Mouse (Mus musculus) layer of hippocampus, adult 18-20 months (tissue): ENCODE measurements at regions not wholly inside any gene's neighbourhood (a gene's known extent, or its start where the extent isn't known, plus 50 kb on each side); places are given as distances from the start of the nearest gene placed in this dataset.
"Not testable (repeated sequence)": the region's sequence is repeated elsewhere in the genome, so short reads cannot be mapped to it uniquely, and the experiment has no call there.

Experiments
- DNase-seq, 2 experiments: peaks; one replicate each; pipeline ENCODE4 v3.0.0; 2022; ENCODE audit warnings: low spot score in 2 of 2

- DNase-seq: not testable (repeated sequence)
These were observed 1149.5 kb upstream of the 2610301B20Rik start for GRCm38 (mm10) chr4:9724801-9725200.

DNA sequence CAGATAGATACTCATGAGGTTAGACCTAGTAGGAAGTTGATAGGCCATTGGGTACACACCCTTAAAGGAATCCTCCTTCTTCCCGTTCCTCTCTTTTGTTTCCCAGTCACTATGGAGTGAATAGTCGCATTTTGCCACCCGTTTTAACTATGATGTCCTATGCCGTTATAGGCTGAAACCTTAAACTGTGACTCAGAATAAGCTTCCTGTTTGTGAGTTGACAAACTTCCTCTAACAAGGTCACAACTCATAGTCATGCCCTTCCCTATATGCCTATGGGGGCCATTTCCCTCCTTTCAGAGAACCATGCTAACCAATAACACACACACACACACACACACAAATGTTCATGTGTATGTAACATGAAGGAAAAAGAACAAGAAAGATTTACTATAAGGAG lies 1136.6 kb upstream of the 2610301B20Rik start:
- DNase-seq: no peak

DNA sequence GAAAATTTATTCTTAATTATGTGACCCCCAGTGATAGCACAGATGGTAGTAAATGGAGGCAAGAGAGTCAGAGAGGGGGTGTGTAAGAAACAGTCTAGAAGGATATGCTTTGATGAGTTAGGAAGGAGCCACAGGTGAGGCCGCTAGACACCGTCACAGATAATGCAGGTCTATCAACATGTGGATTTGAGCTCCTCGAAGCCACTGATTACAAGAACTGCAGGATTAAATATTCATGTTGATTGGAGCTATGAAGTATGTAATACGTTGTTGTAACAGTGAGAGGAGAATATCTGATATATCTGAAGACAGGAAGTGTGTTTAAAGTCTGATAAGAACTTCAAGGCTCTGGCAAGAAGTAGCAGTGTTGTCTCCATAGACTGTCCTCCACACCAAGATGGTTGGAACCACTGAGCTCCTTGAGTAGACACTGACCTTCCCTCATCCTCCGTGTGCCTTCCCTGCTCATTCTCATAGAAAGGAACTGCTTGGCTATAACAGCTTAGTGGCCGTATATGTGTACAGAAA lies 1126.8 kb upstream of the 2610301B20Rik start:
- no peak for DNase-seq

- no peak for DNase-seq
These were observed 1126.2 kb upstream of the 2610301B20Rik start for GRCm38 (mm10) chr4:9748110-9748509.

DNA sequence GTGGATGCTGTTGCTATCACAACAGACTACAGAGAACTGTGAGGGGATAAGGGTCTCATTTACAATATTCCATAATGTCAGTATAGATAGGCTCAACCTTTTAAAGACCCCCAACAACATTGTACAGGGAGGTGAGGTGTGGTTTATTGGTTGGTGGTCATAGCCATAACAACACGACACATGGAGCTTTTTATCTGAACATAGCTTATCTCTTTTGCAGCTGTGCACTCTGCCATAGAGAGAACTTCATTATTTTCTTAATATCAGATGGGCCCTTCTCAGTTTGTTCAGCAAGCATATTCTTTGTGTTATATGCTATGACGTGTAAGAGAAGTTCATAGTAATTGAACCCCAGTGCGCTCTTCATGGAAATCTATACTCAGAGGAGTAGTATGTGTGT lies 1124.4 kb upstream of the 2610301B20Rik start:
- no peak for DNase-seq

DNA sequence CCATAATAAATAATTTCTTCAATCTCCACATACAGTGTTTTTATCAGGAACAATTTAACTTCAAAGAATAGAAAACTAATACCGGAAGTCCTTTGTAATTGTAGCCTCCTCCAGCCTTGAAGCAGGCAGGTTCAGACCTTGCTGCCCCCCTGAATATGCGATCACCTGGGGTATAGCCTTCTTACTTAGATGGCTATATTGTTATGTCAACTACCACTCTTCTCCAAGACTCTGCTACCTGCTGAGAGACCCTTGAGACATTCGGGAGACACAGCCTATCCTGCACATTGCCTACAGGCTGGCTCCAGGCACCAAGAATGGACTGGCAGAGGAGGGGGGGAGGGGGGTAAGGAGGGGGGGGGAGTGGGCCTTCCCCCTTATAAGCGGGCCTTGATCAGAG lies 1123.9 kb upstream of the 2610301B20Rik start:
- no peak for DNase-seq

- DNase-seq: no peak
These were observed 1111.0 kb upstream of the 2610301B20Rik start for GRCm38 (mm10) chr4:9763321-9763720.

DNA sequence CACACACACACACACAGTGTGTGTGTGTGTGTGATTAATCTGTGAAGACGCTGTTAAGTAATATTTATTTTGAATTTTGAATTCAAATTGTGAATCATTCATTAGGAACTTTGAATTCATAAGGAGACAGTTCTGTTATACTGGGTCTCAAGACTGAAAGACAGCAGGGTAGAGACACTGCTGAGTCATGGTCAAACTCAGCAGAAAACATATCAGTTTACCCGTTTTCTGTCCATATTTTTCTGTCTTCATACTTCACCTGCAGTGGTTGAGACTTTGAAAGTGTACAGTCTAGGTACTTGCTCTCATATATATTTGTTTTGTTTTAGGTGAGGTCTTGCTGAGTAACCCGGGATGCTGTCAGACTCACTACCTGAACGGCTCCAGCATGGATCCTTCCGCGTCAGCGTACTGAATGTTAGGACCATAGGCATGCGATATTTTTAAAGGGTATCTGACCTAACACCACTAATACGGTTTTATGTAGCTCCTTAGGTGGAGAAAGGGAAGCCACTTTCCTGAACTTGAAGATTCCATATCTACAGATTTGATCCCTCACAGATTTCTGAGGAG lies 1104.6 kb upstream of the 2610301B20Rik start:
- DNase-seq: no peak

DNA sequence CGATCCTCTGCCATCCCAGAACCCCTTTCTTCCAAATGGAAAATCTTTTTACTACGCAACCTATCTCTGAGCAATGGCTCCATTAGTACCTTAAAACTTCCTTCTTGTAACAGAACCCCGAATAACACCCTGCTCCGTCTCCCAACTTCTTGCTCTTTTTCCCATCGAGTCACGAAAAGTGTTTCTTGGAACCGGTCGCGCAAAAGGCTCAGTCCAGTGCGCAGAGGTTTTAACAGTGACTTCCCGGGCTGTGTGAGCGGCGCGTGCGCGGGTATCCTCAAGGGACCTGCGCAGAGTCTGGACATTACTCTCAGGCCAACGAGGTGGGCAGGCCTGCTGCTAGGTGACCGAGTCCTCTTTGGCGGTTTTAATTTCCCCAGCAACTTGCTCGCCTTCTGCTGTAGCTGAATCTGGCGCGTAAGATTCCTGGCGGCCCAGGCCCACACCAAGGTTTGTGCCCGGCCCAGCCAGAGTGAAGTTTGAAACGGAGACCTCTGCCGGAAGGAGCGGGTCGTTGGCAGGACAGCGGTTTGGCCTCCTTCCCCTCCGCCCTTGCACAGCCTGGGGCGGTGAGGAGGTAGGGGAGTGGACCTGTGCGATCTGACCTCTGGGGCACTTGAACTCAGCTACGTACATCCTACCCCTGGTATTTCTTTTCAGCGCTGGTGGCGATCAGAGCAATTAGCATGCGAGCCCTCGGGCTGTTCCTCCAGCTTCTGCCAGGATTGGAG lies 1103.8 kb upstream of the 2610301B20Rik start:
- DNase-seq: peak; percentile 7 to 23

DNA sequence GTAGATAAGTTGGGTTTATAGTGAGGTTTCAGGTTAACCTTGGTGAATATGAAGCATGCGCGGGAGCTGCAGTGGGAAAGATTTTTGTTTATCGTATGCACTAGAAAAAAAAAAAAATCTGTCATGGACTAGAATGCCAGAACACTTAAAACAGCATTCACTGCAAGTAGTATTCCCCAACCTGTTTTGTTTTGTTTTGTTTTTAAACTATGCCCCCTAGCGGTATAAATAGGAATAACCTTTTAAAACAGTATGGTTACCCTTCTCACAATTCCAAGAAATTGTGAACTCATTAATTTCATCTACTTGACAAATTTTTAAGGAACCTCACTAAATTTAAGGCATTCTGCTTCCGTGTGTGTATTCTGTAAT lies 1103.2 kb upstream of the 2610301B20Rik start:
- DNase-seq: peak in 1 of 2 experiments; percentile 37

GRCm38 (mm10) chr4:9778391-9778790 lies 1095.9 kb upstream of the 2610301B20Rik start:
- no peak for DNase-seq

DNA sequence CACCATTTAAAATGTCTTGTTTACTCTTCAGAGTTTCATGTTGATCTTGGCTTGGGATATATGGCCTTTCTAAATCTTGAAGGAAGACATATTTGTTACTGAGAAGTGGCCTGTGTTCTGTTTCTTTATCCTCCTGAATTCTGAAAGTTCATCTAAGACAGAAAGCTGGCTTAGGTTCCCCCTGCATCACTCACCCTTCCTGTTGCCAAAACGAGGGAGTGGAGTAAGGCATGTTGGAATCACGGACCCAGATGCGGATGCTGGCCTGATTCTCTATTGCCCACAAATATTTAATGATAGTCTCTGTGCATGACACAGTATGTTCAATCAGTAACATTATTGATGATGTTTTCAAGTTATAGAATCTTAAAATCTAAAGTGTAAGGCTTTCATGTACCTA lies 1094.7 kb upstream of the 2610301B20Rik start:
- DNase-seq: no peak

DNA sequence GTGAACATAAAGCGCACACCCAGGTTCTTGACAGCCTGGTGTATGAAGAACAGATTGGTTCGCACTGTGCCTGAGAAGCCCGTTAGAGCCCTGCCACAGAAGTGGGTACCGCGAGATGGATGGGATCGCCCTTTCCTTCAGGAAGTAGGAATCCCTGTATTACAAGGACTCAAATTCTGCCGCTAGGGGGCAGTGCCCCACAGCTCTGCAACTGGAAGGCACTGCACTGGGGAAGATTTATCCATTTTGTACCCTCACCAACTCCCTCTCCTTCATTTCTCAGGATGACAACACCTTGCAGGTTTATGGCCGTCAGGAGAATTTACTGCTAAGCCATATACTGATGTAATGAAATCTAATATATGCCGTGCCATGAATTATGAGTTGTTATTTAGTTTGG lies 1094.1 kb upstream of the 2610301B20Rik start:
- peak; percentile 34 to 69 for DNase-seq

GRCm38 (mm10) chr4:9781318-9781717 lies 1093.0 kb upstream of the 2610301B20Rik start:
- DNase-seq: no peak

DNA sequence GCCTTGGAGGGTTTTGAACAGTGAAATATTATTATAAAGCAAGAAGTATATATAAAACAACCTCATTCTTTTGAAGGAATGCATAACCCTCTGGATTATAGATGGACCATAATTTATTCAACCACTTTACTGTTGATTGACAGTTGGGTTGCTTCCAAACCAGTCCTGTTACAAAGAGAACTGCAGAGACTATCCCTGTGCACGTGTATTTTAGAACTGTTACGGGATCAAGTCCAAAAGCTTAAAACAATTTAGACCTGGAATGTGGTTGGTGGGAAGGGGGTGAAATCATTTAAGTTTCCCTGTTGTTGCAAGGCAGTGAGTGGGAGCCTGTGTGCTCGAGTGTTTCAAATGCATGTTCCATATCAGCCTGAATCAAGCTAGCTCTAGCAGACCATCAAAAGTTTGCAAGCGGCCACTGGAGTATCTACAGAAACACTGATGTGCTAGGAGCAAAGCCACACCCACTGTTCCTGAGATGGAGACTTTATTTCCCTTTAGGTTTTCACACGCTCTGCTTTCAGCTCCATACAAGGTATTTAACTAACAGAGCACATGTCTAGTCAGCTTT lies 1086.4 kb upstream of the 2610301B20Rik start:
- DNase-seq: no peak

- DNase-seq: no peak
These were observed 1083.8 kb upstream of the 2610301B20Rik start for GRCm38 (mm10) chr4:9790478-9790877.
